Mouse (Mus musculus) kidney, postnatal 0 days (tissue): ENCODE measurements around the gene Axdnd1. TPM values are rescaled to one million over a fixed set of nuclear protein-coding genes. Genes with fewer than 3 reads are reported as not detected.

Source experiments
- ATAC-seq: fragments of 200-750 bp; cut with Nextera tagmentation; replicated peaks from 2 replicates; pipeline ENCODE4 v1.8.0; 2017; ENCODE audit warnings: low read depth, moderate number of reproducible peaks, moderate TSS enrichment, moderate library complexity; ENCODE audit not compliant: low FRiP score
- DNase-seq: peaks from one replicate; pipeline ENCODE4 v3.0.0-alpha.2; 2016; ENCODE audit warnings: low spot score
- H3K27ac ChIP-seq: fragments of 300-500 bp; sonication (generic); 2 replicates; pipeline ENCODE4 v1.5.1; 2014; ENCODE audit warnings: mild to moderate bottlenecking
- H3K27me3 ChIP-seq: fragments of 300-500 bp; sonication (generic); 2 replicates; pipeline ENCODE4 v1.6.1; 2014; ENCODE audit warnings: low read length, mixed read lengths; ENCODE audit not compliant: insufficient read depth
- H3K36me3 ChIP-seq: fragments of 300-500 bp; sonication (generic); 2 replicates; pipeline ENCODE4 v1.6.1; 2014; ENCODE audit warnings: low read length, mixed read lengths; ENCODE audit not compliant: insufficient read depth
- H3K4me1 ChIP-seq: fragments of 300-500 bp; sonication (generic); replicated peaks from 2 replicates; pipeline ENCODE4 v1.6.1; 2014; ENCODE audit warnings: antibody characterized with exemption, low read length, mixed read lengths; ENCODE audit not compliant: insufficient read depth
- H3K4me2 ChIP-seq: fragments of 300-500 bp; sonication (generic); 2 replicates; pipeline ENCODE4 v1.6.1; 2014; ENCODE audit warnings: mild to moderate bottlenecking, low read length, moderate library complexity, mixed read lengths
- H3K4me3 ChIP-seq: fragments of 300-500 bp; sonication (generic); replicated peaks from 2 replicates; pipeline ENCODE4 v1.5.1; 2014; ENCODE audit warnings: low read depth, low read length
- H3K9ac ChIP-seq: fragments of 300-500 bp; sonication (generic); 2 replicates; pipeline ENCODE4 v1.6.1; 2014; ENCODE audit warnings: low read depth, low read length
- H3K9me3 ChIP-seq: fragments of 300-500 bp; sonication (generic); replicated peaks from 2 replicates; pipeline ENCODE4 v1.6.1; 2016; ENCODE audit warnings: low read length, inconsistent platforms, mixed read lengths
- CTCF ChIP-seq: IDR thresholded peaks from 2 replicates; pipeline ENCODE4 v1.5.1; 2016; ENCODE audit warnings: antibody characterized with exemption, low read depth, mild to moderate bottlenecking, moderate library complexity
- WGBS: fragments of 180-500 bp; shearing (Covaris S2); extraction: QIAGEN DNeasy Blood & Tissue Kit; methylation state at CpG from one replicate; pipeline ENCODE4 v1.1.7; 2014; 5-methylcytosine and 5-hydroxymethylcytosine counted together
- polyA plus RNA-seq: library from polyadenylated mRNA; unstranded; fragments of >200 nt; fragmentation: Nextera tagmentation; extraction: Ambion mirVana; gene quantifications from 2 replicates; pipeline ENCODE4 v1.2.1, GENCODE M21; 2015

The Axdnd1 gene
- polyA plus RNA-seq, 1 experiment from 2014 or later, result 0.11 TPM

DNA sequence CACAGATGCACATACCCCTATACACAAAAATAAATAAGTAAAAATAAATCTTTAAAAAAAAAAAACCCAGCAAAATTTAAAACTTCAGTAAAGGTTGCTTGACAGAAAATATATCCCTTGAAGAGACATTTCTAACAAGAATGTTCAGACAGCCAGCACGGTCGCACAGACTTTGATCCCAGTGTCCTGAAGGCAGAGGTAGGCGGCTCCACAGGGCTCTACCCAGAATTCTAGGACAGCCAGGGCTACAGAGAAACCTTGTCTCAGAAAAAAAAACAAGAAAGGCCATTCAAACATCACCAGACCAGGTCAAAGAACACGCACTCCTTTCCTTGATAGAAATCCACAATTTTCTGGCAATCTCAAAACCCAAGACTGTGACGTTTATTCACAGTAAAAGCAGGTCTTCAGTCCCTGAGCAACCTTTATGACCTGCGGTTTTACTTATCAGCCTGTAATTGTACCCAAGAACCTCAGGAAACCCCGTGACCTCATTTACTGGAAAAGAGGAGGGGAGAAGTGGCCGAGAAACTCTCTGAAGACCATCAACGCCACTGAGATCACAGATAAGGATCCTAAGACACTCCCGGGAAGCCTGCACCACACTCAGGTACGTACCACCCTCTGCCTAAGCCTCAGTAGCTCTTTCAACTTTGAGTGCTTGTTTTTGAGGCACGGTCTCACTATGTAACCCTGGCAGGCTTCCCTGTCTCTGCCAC is 41.5 kb upstream of the Axdnd1 start:
- no peak overlapping the region for H3K9ac ChIP-seq
- H3K27me3 ChIP-seq, result no peaks in the 10 kb centered on the region
- no peak for ATAC-seq
- peaks cover 7% of the 10 kb centered on the region; the same call in 1 of the 2 replicates for H3K4me1 ChIP-seq
- H3K27ac ChIP-seq, result 0 out of 2 replicates have a peak overlapping the region, but pooled peaks have one; percentile 13
- no peak overlapping the region for H3K4me3 ChIP-seq
- WGBS, result 64% methylated on average over 12 of the region's 12 CpGs
- no peak overlapping the region for H3K4me2 ChIP-seq
- H3K9me3 ChIP-seq, result no peaks in the 10 kb centered on the region
- H3K36me3 ChIP-seq, result no peaks in the 10 kb centered on the region
- DNase-seq, result no peak
- TF ChIP-seq CTCF, result no peak

DNA sequence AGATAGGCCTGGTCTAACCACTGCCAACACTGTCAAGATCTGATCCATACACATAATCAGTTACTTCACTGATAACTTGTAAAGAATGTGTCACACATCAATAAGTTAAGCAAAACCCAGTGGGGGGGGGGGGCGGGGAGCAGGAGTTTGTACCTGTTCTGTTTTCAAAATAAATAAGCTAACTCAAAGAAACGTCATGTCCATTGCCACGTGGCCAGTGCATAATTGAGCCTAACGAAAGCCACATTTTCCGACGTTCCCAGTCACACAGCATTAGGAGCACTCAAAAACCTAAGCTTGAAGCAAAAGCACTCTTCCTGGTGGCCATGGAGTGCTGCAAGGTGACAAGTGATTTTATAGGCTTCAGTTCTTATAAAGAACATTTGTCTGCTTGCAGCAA is 40.1 kb upstream of the Axdnd1 start:
- Histone ChIP-seq H3K36me3 (no peaks in the 10 kb centered on the region; the same call in 1 of the 2 replicates), H3K4me3 (no peak overlapping the region), H3K27me3 (no peaks in the 10 kb centered on the region), H3K4me2 (no peak overlapping the region), H3K9ac (no peak overlapping the region), H3K27ac (no peak overlapping the region), H3K9me3 (no peaks in the 10 kb centered on the region), H3K4me1 (peaks cover 7% of the 10 kb centered on the region; the same call in 1 of the 2 replicates)
- TF ChIP-seq CTCF, result no peak
- 80% methylated on average over 6 of the region's 6 CpGs for WGBS
- DNase-seq (no peak), ATAC-seq (no peak)

DNA sequence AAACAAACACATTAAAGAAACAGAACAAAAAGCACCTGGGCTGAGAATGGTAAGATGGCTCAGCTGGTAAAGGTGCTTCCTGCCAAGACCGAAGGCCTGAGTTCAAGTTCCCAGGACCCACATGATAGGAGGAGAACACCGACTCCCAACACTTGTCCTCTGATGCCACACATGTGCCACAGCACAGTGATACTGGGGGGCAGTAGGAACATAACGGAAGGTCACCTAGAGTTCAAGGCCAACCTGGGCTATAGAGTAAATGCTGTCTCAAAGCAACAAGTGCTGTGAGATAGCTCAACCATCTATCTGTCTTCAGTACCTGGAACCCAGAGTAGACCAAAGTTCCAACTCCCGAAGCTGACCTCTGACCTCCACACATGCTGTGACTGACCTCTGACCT is 39.3 kb upstream of the Axdnd1 start:
- Histone ChIP-seq H3K4me2 (no peak overlapping the region), H3K27me3 (no peaks in the 10 kb centered on the region)

DNA sequence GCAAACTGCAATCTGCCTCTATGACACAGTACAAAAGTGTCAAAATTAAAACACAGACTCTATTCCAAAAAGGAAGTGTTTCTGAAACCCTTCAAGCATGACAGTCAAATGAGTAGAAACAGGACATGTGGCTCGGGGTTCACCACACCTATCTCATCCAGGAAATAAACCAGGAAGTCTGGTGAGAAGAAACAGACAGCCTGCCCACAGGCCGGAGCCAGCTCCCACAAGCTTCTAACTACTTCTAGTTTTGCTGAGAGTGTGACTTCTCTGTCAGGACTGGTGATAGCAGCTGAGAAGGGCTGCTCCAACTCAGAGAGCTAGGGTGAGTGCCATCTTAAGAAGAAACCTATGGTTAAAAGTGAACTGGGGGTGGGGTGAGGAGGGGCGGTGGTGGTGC is 38.7 kb upstream of the Axdnd1 start:
- 68% methylated on average over 3 of the region's 3 CpGs for WGBS
- H3K36me3 ChIP-seq, result no peaks in the 10 kb centered on the region; the same call in 1 of the 2 replicates

More for the DNA sequence above, 39.3 kb upstream of the Axdnd1 start:
- Histone ChIP-seq H3K9me3 (no peaks in the 10 kb centered on the region), H3K27ac (no peak overlapping the region), H3K36me3 (no peaks in the 10 kb centered on the region; the same call in 1 of the 2 replicates), H3K9ac (no peak overlapping the region), H3K4me3 (no peak overlapping the region), H3K4me1 (peaks cover 7% of the 10 kb centered on the region; the same call in 1 of the 2 replicates)
- DNase-seq (no peak), ATAC-seq (no peak)
- TF ChIP-seq CTCF, result no peak
- 97% methylated on average over 4 of the region's 4 CpGs for WGBS

DNA sequence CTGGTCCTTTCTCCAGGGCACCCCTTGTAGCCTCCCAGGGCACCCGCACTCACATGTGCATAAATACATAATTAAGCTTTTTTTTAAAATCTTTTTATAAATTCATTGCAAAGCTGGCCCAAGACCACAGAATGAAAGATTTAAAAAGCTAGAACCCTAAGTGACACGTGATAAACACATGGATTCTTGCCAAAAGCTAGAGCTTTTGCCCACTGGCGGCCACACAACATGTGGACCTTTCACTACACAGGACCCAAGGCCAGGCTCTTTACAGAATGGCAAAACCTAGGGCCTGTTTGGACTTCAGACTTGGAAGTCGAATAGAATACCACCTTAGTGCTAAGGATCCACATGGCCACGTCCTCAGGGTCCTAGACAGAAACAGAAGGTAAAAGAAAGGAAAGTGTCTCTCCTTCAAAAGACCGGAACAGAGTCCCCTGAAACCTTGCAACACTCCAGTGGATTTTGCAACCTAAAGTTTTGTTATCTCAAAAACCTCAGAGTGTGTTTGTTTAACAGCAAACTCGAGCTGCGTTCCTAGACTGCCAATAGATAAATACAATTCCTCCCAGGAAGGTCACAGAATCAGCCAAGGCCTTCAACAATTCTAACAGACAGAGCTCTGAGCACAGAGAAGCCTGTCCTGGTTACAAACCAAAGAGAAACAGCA is 37.6 kb upstream of the Axdnd1 start:
- Histone ChIP-seq H3K27me3 (no peaks in the 10 kb centered on the region), H3K27ac (no peak overlapping the region), H3K4me1 (peaks cover 7% of the 10 kb centered on the region; the same call in 1 of the 2 replicates), H3K9ac (no peak overlapping the region), H3K36me3 (no peaks in the 10 kb centered on the region; the same call in 1 of the 2 replicates), H3K4me2 (no peak overlapping the region), H3K4me3 (no peak overlapping the region), H3K9me3 (no peaks in the 10 kb centered on the region)
- DNase-seq (no peak), ATAC-seq (no peak)
- 55% methylated on average over 8 of the region's 8 CpGs for WGBS
- no peak for TF ChIP-seq CTCF

More for the DNA sequence above, 38.7 kb upstream of the Axdnd1 start:
- H3K4me3 ChIP-seq, result no peak overlapping the region
- H3K27me3 ChIP-seq, result no peaks in the 10 kb centered on the region
- ATAC-seq, result no peak
- H3K9ac ChIP-seq, result no peak overlapping the region
- no peak overlapping the region; the same call in 1 of the 2 replicates for H3K27ac ChIP-seq
- TF ChIP-seq CTCF, result no peak
- no peaks in the 10 kb centered on the region for H3K9me3 ChIP-seq
- H3K4me1 ChIP-seq, result peaks cover 7% of the 10 kb centered on the region; the same call in 1 of the 2 replicates
- no peak for DNase-seq
- H3K4me2 ChIP-seq, result no peak overlapping the region

DNA sequence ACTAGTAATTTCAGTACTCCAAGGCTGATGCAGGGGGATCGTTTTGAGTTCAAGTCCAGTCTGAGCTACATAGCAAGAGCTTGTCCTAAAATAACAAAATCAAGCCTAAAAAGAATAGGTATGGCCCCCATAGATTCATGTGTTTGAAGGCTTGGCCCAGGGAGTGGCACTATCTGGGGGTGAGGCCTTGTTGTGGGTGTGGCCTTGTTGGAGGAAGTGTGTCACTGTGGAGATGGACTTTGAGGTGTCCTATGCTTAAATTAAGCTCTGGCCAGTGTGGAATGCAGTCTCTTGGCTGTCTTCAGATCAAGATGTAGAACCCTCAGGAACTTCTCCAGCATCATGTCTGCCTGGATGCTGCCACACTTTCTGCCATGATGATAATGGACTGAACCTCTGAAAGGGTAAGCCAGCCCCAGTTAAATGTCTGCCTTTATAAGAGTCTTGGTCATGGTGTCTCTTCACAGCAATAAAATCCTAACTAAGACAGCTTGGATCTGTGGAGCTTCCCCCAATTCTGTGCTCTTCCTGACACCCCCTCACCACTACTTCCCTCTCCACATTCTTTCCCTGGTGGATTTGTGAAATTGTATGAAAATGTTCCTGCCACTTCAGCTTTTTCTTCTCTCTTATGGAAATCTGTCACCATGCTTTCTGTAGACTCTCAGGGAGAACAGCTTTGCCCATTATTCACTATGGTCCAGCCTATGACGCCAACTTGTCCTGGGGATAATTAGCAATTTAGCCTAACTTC is 34.2 kb upstream of the Axdnd1 start:
- Histone ChIP-seq H3K9me3 (no peaks in the 10 kb centered on the region), H3K4me2 (no peak overlapping the region), H3K36me3 (no peaks in the 10 kb centered on the region; the same call in 1 of the 2 replicates), H3K27me3 (no peaks in the 10 kb centered on the region), H3K4me1 (peaks cover 7% of the 10 kb centered on the region; the same call in 1 of the 2 replicates), H3K9ac (no peak overlapping the region), H3K27ac (no peak overlapping the region), H3K4me3 (no peak overlapping the region)
- TF ChIP-seq CTCF, result no peak
- DNase-seq, result no peak
- no peak for ATAC-seq
- 95% methylated on average over 2 of the region's 2 CpGs for WGBS
